Mouse (Mus musculus): Measurements from ENCODE around the gene Hdac5. TPM values are rescaled to one million over a fixed set of nuclear protein-coding genes. Genes with fewer than 3 reads are reported as not detected.
"Not testable (repeated sequence)": the region's sequence is repeated elsewhere in the genome, so short reads cannot be mapped to it uniquely, and the experiment has no call there.

Hdac5 gene
- total RNA-seq, 1 experiment from 2014 or later = 117 TPM

DNA sequence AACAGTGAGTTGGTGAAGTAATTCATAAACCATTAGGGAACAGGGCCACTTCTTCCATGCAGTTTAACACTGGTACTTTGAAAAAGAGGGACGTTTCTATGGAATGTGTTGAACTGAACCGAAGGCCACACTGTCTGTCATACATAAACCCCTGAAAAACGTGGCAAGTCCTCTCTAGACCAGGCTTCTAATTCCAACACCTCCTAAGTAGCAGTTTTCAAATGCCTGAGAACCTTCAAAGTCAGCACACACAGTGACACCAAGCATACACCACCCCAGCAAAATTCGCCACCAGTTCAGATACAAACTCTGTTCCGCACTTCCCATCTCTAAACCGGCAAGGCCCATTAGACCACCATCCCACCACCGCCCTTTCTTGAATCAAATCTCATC lies 45.7 kb downstream of the Hdac5 start:
- DNase-seq = no peak

DNA sequence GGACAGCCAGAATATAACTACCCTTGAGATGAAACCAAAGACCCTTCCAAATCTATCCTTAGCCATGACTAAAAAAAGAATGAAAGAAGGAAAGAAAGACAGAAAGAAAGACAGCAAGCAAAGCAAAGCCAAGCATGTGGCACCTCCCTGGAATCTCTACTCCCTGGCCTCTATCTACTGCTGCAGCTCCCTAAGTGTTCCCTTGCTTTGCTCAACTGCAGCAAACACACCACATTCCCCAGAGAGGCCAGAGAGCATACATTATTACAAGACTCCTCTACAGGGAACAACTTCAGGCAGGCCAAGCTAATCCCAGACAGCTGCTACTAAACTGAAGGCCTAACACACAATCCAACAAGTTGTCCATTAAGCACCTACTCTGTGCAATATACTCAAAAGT lies 50.1 kb downstream of the Hdac5 start:
- no peak for DNase-seq

DNA sequence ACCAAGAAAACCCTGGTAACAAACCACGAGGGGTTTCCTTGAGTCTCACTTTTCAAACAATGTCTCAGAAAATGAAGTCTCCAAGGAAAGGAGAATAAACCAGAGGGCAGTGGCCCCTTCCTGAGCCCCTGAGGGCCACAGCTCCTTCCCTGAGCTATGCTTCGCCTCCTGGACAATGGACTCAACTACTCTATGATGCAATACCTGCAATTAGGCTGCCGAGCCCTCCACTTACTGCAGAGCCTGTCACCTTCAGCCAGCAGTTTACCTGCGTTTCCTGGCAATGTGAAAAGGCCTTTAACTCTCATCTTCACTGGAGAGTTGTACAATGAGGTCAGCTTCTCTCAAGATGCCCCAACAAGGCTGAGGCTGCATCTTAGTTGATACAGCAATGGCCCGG lies 61.3 kb downstream of the Hdac5 start:
- no peak for DNase-seq

GRCm38 (mm10) chr11:102167539-102167938 lies 62.4 kb downstream of the Hdac5 start:
- DNase-seq = no peak

DNA sequence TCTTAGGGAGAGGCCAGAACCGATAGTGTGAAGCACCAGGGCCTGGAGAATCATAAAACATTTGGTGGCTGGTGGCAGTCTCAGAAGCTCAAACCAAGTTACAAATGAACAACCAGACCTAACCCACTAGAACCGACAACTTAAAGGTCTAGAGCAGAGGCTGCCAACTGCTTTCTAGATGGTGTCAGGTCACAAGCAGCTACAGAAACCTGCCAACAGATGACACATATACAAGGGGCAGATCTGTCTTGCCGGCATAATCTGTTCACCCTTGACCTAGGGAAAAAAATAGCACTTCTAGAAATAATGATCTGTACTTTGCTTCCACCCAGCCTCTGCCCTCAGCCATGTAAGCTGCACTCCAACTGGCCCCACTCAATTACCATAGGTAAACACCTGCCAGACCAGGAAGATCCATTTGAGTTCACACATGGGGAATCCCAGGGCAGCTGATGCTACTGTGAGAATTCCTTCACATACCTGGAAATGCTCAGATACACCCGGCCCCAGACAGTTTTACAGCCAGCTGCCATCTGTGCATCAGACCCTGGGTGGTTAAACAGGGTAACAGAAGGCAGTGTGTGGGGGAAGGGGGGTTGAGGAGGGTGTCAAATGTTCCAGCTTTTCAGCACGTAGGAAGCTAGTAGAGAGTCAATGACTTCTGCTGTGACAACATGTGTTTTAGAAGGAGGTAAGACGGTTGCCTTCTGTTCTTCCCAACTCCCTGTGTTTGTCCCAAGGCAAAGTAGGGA lies 63.8 kb downstream of the Hdac5 start:
- DNase-seq = no peak

GRCm38 (mm10) chr11:102159781-102160180 lies 70.2 kb downstream of the Hdac5 start:
- DNase-seq = no peak

- DNase-seq = not testable (repeated sequence)
Observed at GRCm38 (mm10) chr11:102158024-102158423, 71.9 kb downstream of the Hdac5 start.

- no peak for DNase-seq
Observed at GRCm38 (mm10) chr11:102156786-102157089, 73.2 kb downstream of the Hdac5 start.

- peak; percentile 88 for DNase-seq
Observed at GRCm38 (mm10) chr11:102156039-102156785, 73.8 kb downstream of the Hdac5 start, which contains the start of gene Tmem101. TSS of gene Tmem101 (minus strand) at chr11:102156404.

DNA sequence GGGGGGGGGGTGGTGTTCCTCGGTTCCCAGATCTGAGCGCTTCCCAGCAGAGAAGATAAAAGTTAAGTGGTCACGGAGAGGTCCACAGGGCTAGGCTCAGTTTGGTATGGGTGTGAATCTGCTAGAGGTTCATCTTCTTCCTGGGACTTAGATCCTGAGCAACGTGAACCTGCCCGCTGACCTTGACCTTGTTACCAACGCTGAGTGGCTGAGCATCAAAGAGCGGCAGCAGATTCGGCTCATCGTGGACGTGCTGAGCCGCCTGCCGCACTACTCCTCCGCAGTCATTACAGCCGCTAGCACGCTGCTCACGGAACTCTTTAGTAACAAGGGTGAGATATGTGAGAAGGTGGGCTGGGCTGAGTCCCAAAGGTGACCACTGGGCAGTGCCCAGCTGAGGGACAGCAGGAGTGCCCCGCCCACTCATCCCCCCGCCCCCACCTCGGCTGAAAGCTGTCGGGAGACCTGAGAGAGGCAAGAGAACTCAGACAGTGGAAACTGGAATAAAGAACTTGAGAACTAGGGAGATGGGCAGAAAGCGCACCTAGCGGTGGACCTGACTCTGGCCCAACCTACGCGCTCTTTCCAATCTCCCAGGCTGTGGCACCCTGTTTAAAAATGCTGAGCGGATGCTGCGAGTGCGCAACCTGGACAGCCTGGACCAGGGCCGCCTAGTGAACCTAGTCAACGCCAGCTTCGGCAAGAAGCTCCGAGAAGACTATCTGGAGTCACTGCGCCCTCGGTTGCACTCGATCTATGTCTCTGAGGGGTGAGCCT lies 82.6 kb downstream of the Hdac5 start:
- DNase-seq = no peak

DNA sequence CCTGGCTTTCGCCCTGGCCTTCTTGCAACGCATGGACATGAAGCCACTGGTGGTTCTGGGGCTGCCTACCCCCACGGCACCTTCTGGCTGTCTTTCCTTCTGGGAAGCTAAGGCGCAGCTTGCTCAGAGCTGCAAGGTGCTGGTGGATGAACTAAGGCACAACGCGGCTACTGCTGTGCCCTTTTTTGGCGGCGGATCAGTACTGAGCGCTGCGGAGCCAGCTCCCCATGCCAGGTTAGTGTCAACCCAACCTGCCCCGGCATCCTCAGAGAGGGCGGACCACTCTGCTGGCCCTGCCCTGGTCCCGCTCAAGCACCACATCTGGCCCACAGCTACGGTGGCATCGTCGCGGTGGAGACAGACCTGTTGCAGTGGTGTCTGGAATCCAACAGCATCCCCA lies 83.4 kb downstream of the Hdac5 start:
- DNase-seq = no peak

DNA sequence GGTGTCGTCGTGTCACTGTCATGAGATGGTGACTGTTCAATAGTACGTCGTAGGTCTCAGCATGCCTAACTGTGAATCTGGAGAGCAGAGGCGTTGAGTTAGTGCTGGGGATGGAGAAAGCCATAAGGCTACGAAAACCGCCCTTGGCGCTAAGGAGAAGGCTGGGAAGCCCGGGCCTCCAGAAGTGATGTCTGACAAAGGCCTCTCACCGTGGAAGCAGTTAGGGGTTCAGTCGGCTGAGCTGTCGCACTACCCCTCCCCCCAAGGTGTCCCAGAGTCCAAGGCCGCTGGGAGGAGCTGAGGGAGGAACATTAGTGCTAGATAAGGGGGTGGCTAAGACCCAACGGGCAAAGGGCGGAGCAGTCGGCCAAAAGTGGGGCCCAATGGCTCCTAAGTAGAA lies 84.0 kb downstream of the Hdac5 start:
- DNase-seq = peak; percentile 33

DNA sequence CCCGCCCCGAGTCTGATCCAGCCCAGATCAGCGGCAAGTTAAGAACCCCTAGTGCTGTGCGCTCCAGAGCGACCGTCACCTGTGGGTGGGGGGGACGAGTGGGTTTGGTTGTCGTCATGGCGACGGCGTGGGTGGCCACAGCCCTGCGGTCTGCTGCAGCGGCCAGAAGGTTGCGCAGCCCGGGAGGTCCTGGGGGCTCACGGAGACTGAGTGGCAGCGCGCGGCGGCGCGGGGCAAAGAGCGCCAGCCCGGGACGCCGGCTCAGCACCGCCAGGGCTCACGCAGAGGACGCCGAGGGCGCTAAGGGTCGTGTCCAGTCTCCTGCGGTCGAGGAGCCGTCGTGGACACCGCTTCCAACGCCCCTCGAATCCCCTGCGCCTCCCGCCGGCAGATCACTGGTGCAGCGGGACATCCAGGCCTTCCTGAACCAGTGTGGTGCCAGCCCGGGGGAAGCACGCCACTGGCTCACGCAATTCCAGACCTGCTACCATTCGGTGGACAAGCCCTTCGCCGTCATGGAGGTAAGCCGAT lies 84.4 kb downstream of the Hdac5 start, which contains the start of gene Nags:
Gene Nags (plus strand): TSS at position 43 of the 531 bp plus-strand sequence.
- peak; percentile 9 for DNase-seq

DNA sequence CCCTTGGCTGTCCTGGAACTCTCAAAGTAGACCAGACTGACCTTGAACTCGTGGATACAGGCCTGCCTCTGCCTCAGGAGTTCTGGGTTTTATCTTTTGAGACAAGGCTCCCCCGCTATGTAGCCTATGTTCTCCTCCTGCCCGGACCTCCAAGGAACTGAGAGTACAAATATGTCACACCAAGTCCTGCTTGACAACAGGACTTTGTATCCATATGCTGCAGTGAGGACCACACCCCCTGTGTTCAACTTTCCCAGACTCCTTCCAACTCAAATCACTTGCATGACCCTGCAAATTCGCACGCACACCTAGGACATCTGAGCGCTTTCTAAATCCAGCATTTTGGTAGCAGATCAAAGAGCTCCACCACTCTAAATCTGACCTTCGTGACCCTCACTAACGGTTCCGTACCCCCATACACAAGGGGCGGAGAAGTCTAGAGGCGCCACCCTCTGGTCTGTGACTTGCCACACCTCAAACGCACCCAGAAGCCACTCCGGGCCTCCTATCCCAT lies 85.0 kb downstream of the Hdac5 start:
- no peak for DNase-seq

Small RNA genes within 50 kb of the gene (microRNA-seq; reads per million reads assigned to microRNA genes)
- gene Mir8101 = 5.5 to 5.7 reads per million in 2 experiments

Other genes with a start within 250 kb of the Hdac5 start
- not detected in 2 replicates for gene Cfap97d1, start 245.9 kb downstream of the Hdac5 start, total RNA-seq (2021)
- 77.9 and 78.9 TPM in 2 replicates for gene Dusp3, start 243.2 kb downstream of the Hdac5 start, total RNA-seq (2021)
- gene Mpp3, start 201.7 kb downstream of the Hdac5 start, total RNA-seq (2021) = 10.4 and 12.6 TPM in 2 replicates
- gene Cd300lg, start 188.7 kb downstream of the Hdac5 start, total RNA-seq (2021) = 36.8 and 46.2 TPM in 2 replicates
- 8.7 and 11.8 TPM in 2 replicates for gene Mpp2, start 141.7 kb downstream of the Hdac5 start, total RNA-seq (2021)
- not detected in 2 replicates for gene Ppy, start 128.8 kb downstream of the Hdac5 start, total RNA-seq (2021)
- gene Pyy, start 122.3 kb downstream of the Hdac5 start, total RNA-seq (2021) = not detected in 2 replicates
- gene Nags, start 84.7 kb downstream of the Hdac5 start, total RNA-seq (2021) = 0.27 and 1.3 TPM in 2 replicates
- 14.2 and 22.1 TPM in 2 replicates for gene Tmem101, start 73.8 kb downstream of the Hdac5 start, total RNA-seq (2021)
- 72.6 and 92.6 TPM in 2 replicates for gene Lsm12, start 44.9 kb downstream of the Hdac5 start, total RNA-seq (2021)
- 132 and 143 TPM in 2 replicates for gene G6pc3, start 40.5 kb downstream of the Hdac5 start, total RNA-seq (2021)
- 1.3 and 1.5 TPM in 2 replicates for gene BC030867, start 18.7 kb upstream of the Hdac5 start, total RNA-seq (2021)
- gene Asb16, start 38.6 kb upstream of the Hdac5 start, total RNA-seq (2021) = 0.36 TPM in 1 of 2 replicates, not detected in the other
- 50.6 and 63.0 TPM in 2 replicates for gene Tmub2, start 54.8 kb upstream of the Hdac5 start, total RNA-seq (2021)
- 53.6 and 62.4 TPM in 2 replicates for gene Atxn7l3, start 66.5 kb upstream of the Hdac5 start, total RNA-seq (2021)
- gene Ubtf, start 89.6 kb upstream of the Hdac5 start, total RNA-seq (2021) = 113 and 116 TPM in 2 replicates
- 1.0 and 1.8 TPM in 2 replicates for gene Slc4a1, start 136.0 kb upstream of the Hdac5 start, total RNA-seq (2021)
- gene Rundc3a, start 163.2 kb upstream of the Hdac5 start, total RNA-seq (2021) = 24.4 and 39.7 TPM in 2 replicates
- gene Slc25a39, start 177.8 kb upstream of the Hdac5 start, total RNA-seq (2021) = 439 and 629 TPM in 2 replicates
- 198 and 230 TPM in 2 replicates for gene Grn, start 200.1 kb upstream of the Hdac5 start, total RNA-seq (2021)
- gene Fam171a2, start 217.5 kb upstream of the Hdac5 start, total RNA-seq (2021) = 4.3 and 8.7 TPM in 2 replicates
- gene Itga2b, start 240.0 kb upstream of the Hdac5 start, total RNA-seq (2021) = 2.2 and 4.7 TPM in 2 replicates

All from adrenal gland, postnatal 25 days (tissue).